Mouse (Mus musculus) neural tube, embryonic 11.5 days (tissue): ENCODE measurements around the gene Jpt2. TPM values are rescaled to one million over a fixed set of nuclear protein-coding genes. Genes with fewer than 3 reads are reported as not detected.

Experiments
- ATAC-seq: fragments of 200-750 bp; cut with Nextera tagmentation; 2 replicates; pipeline ENCODE4 v1.8.0; 2017; ENCODE audit warnings: moderate number of reproducible peaks, mild to moderate bottlenecking, moderate TSS enrichment, moderate library complexity; ENCODE audit not compliant: insufficient read depth, low FRiP score, low TSS enrichment
- DNase-seq: peaks from one replicate; pipeline ENCODE4 v3.0.0-alpha.2; 2015; ENCODE audit warnings: low spot score
- H3K27ac ChIP-seq: fragments of 300-500 bp; sonication (generic); 2 replicates; pipeline ENCODE4 v1.5.1; 2014; ENCODE audit warnings: low read depth, mild to moderate bottlenecking, low read length
- H3K27me3 ChIP-seq: fragments of 300-500 bp; sonication (generic); 2 replicates; pipeline ENCODE4 v1.6.1; 2014; ENCODE audit warnings: mild to moderate bottlenecking, low read length, mixed read lengths; ENCODE audit not compliant: control insufficient read depth, insufficient read depth
- H3K36me3 ChIP-seq: fragments of 300-500 bp; sonication (generic); 2 replicates; pipeline ENCODE4 v1.6.1; 2014; ENCODE audit warnings: mild to moderate bottlenecking, low read length, moderate library complexity, mixed read lengths; ENCODE audit not compliant: control insufficient read depth, insufficient read depth
- H3K4me1 ChIP-seq: fragments of 300-500 bp; sonication (generic); 2 replicates; pipeline ENCODE4 v1.6.1; 2014; ENCODE audit warnings: low read length, mixed read lengths; ENCODE audit not compliant: control insufficient read depth, insufficient read depth
- H3K4me2 ChIP-seq: fragments of 300-500 bp; sonication (generic); 2 replicates; pipeline ENCODE4 v1.6.1; 2014; ENCODE audit warnings: low read depth, mild to moderate bottlenecking, moderate library complexity
- H3K4me3 ChIP-seq: fragments of 300-500 bp; sonication (generic); 2 replicates; pipeline ENCODE4 v1.5.1; 2014; ENCODE audit warnings: low read depth, low read length
- H3K9ac ChIP-seq: fragments of 300-500 bp; sonication (generic); 2 replicates; pipeline ENCODE4 v1.6.1; 2014; ENCODE audit warnings: mild to moderate bottlenecking, low read length
- H3K9me3 ChIP-seq: fragments of 300-500 bp; sonication (generic); 2 replicates; pipeline ENCODE4 v1.6.1; 2016; ENCODE audit warnings: low read length; ENCODE audit not compliant: control insufficient read depth
- WGBS: fragments of 180-500 bp; shearing (Covaris S2); extraction: QIAGEN DNeasy Blood & Tissue Kit; methylation state at CpG from one replicate; pipeline ENCODE4 v1.1.7; 2014; 5-methylcytosine and 5-hydroxymethylcytosine counted together
- polyA plus RNA-seq: library from polyadenylated mRNA; unstranded; fragments of >200 nt; fragmentation: Nextera tagmentation; extraction: Ambion mirVana; gene quantifications from 2 replicates; pipeline ENCODE4 v1.2.1, GENCODE M21; 2014

Jpt2 gene
- polyA plus RNA-seq = 203 and 204 TPM in 2 replicates

GRCm38 (mm10) chr17:24960135-24960851 is at the start of gene Jpt2:
Gene Jpt2 (minus strand): TSS chr17:24960689.
- under 1% methylated on average over 59 of the region's 59 CpGs for WGBS
- H3K9ac ChIP-seq = peak within 1 kb of the TSS; percentile 73
- H3K27ac ChIP-seq = peak within 1 kb of the TSS; percentile 9; the same call in 1 of the 2 replicates
- H3K4me3 ChIP-seq = peak within 1 kb of the TSS; percentile 50
- no peaks in the 10 kb centered on the region for H3K9me3 ChIP-seq
- no peaks in the 10 kb centered on the region for H3K27me3 ChIP-seq
- peaks cover 12% of the 10 kb centered on the region for H3K4me1 ChIP-seq
- H3K36me3 ChIP-seq = peaks cover 25% of the 10 kb centered on the region
- peak; percentile 100 for ATAC-seq
- peak within 1 kb of the TSS; percentile 70 for H3K4me2 ChIP-seq
- peak; percentile 99 for DNase-seq

GRCm38 (mm10) chr17:25007480-25007879 is 47.0 kb upstream of the Jpt2 start:
- Histone ChIP-seq H3K4me1 (no peaks in the 10 kb centered on the region), H3K9me3 (no peaks in the 10 kb centered on the region), H3K36me3 (peaks cover 24% of the 10 kb centered on the region), H3K9ac (no peak overlapping the region), H3K4me2 (no peak overlapping the region), H3K27ac (no peak overlapping the region), H3K4me3 (no peak overlapping the region), H3K27me3 (no peaks in the 10 kb centered on the region)
- no peak for ATAC-seq
- DNase-seq = no peak

GRCm38 (mm10) chr17:25005102-25005501 is 44.6 kb upstream of the Jpt2 start:
- no peak overlapping the region for H3K4me3 ChIP-seq
- no peak overlapping the region for H3K9ac ChIP-seq
- H3K27me3 ChIP-seq = no peaks in the 10 kb centered on the region
- no peak for DNase-seq
- 92% methylated on average over 3 of the region's 3 CpGs for WGBS
- no peaks in the 10 kb centered on the region for H3K9me3 ChIP-seq
- H3K27ac ChIP-seq = no peak overlapping the region
- H3K4me2 ChIP-seq = no peak overlapping the region
- no peaks in the 10 kb centered on the region for H3K4me1 ChIP-seq
- ATAC-seq = no peak
- H3K36me3 ChIP-seq = peaks cover 17% of the 10 kb centered on the region

- H3K36me3 ChIP-seq = peaks cover 47% of the 10 kb centered on the region
- H3K4me2 ChIP-seq = no peak overlapping the region
- no peaks in the 10 kb centered on the region for H3K4me1 ChIP-seq
- no peak for DNase-seq
- H3K4me3 ChIP-seq = no peak overlapping the region
- no peaks in the 10 kb centered on the region for H3K27me3 ChIP-seq
- 93% methylated on average over 6 of the region's 6 CpGs for WGBS
- H3K9ac ChIP-seq = no peak overlapping the region
- no peaks in the 10 kb centered on the region for H3K9me3 ChIP-seq
- no peak for ATAC-seq
- no peak overlapping the region for H3K27ac ChIP-seq
These were observed 34.2 kb upstream of the Jpt2 start for GRCm38 (mm10) chr17:24994721-24995120.

- Histone ChIP-seq H3K9me3 (no peaks in the 10 kb centered on the region), H3K27me3 (no peaks in the 10 kb centered on the region), H3K36me3 (peaks cover 38% of the 10 kb centered on the region), H3K4me2 (no peak overlapping the region), H3K27ac (no peak overlapping the region), H3K4me3 (no peak overlapping the region), H3K9ac (no peak overlapping the region), H3K4me1 (no peaks in the 10 kb centered on the region)
- WGBS = 96% methylated on average over 6 of the region's 6 CpGs
- ATAC-seq (no peak), DNase-seq (no peak)
These were observed 26.7 kb upstream of the Jpt2 start for GRCm38 (mm10) chr17:24987221-24987620.

- Histone ChIP-seq H3K36me3 (peaks cover 20% of the 10 kb centered on the region), H3K4me1 (peaks cover 12% of the 10 kb centered on the region), H3K9me3 (no peaks in the 10 kb centered on the region), H3K27me3 (no peaks in the 10 kb centered on the region), H3K27ac (no peak overlapping the region), H3K4me2 (peak overlapping the region; percentile 49), H3K9ac (no peak overlapping the region; the same call in 1 of the 2 replicates), H3K4me3 (peak overlapping the region; percentile 50)
- DNase-seq = no peak
- peak; percentile 51 for ATAC-seq
- 18% methylated on average over 21 of the region's 21 CpGs for WGBS
These were observed 595 bp upstream of the Jpt2 start for GRCm38 (mm10) chr17:24960852-24961715.

GRCm38 (mm10) chr17:24959371-24959770 is 1.1 kb downstream of the Jpt2 start:
- Histone ChIP-seq H3K4me2 (peak overlapping the region; percentile 70), H3K27me3 (no peaks in the 10 kb centered on the region), H3K4me3 (peak overlapping the region; percentile 50), H3K4me1 (peaks cover 12% of the 10 kb centered on the region), H3K27ac (no peak overlapping the region), H3K9ac (peak overlapping the region; percentile 73), H3K36me3 (peaks cover 23% of the 10 kb centered on the region), H3K9me3 (no peaks in the 10 kb centered on the region)
- DNase-seq (no peak), ATAC-seq (no peak)
- 45% methylated on average over 8 of the region's 8 CpGs for WGBS

- no peak for DNase-seq
- Histone ChIP-seq H3K27me3 (no peaks in the 10 kb centered on the region), H3K4me1 (no peaks in the 10 kb centered on the region), H3K4me3 (no peak overlapping the region), H3K4me2 (no peak overlapping the region), H3K9ac (no peak overlapping the region), H3K36me3 (peaks cover 19% of the 10 kb centered on the region), H3K27ac (no peak overlapping the region), H3K9me3 (no peaks in the 10 kb centered on the region)
- ATAC-seq = no peak
- 94% methylated on average over 2 of the region's 2 CpGs for WGBS
These were observed 7.2 kb downstream of the Jpt2 start for GRCm38 (mm10) chr17:24953291-24953690.
